Mouse (Mus musculus) erythroblast, embryonic 14.5 days (primary cell): ENCODE results near the gene B4galt5. TPM values are rescaled to one million over a fixed set of nuclear protein-coding genes. Genes with fewer than 3 reads are reported as not detected.

Experiments used
- H3K27me3 ChIP-seq: 2 replicates; pipeline ENCODE4 v1.6.1; 2012; ENCODE audit warnings: inconsistent platforms; ENCODE audit not compliant: control insufficient read depth
- H3K36me3 ChIP-seq: 2 replicates; pipeline ENCODE4 v1.6.1; 2012; ENCODE audit warnings: mild to moderate bottlenecking, inconsistent platforms; ENCODE audit not compliant: control insufficient read depth
- H3K4me1 ChIP-seq: 2 replicates; pipeline ENCODE4 v1.6.1; 2012; ENCODE audit warnings: inconsistent platforms; ENCODE audit not compliant: control insufficient read depth
- H3K4me3 ChIP-seq: replicated peaks from 2 replicates; pipeline ENCODE3; 2012; ENCODE audit warnings: moderate library complexity, mild to moderate bottlenecking, inconsistent platforms
- H3K9me3 ChIP-seq: 2 replicates; pipeline ENCODE4 v1.6.1; 2012; ENCODE audit warnings: low read length, inconsistent platforms, mixed read lengths; ENCODE audit not compliant: control insufficient read depth
- GATA1 ChIP-seq: IDR thresholded peaks from 2 replicates; pipeline ENCODE4 v1.6.1; 2012; ENCODE audit warnings: low read length, inconsistent platforms, mixed read lengths
- TAL1 ChIP-seq: IDR thresholded peaks from 3 replicates; pipeline ENCODE4 v1.6.1; 2012; ENCODE audit warnings: low read length, inconsistent platforms, mixed read lengths
- polyA plus RNA-seq: library from polyadenylated mRNA; stranded (reverse); fragments of >175 nt; gene quantifications from 2 replicates; pipeline ENCODE4 v1.2.3, GENCODE M21; 2012

The B4galt5 gene
- polyA plus RNA-seq, 1 experiment = 0.28 TPM

DNA sequence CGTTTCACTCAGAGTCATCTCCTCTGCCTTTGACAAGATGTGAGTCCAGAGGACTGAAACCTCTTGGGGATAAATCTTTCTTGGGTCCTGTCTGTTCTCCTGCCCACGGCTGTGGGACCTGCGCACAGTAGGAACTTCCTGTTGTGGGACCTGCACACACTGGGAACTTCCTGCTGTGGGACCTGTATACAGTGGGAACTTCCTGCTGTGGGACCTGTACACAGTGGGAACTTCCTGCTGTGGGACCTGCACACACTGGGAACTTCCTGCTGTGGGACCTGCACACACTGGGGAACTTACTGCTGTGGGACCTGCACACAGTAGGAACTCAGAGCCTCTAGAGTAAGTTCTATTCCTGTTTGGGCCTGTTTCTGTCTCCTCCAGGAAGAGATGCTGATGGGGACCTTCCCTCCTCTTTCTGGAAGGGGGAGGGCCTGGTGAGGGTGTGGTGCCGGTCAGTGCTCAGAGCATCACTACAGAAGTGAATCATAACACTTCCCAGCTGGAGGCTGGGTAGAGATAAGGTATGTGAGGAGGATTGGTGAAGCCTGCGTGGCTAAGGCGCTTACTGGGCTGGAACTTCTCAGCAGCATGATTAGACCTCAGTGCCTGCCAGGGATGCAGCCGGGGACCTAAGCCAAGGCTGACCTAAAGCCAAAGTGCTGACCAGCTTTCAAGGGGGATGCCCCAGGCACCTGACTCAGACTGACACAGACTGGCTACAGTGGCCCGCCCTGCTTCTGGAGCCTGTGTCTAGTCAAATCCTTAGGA is 85.8 kb downstream of the B4galt5 start:
- TF ChIP-seq TAL1 = no peak
- no peak for TF ChIP-seq GATA1
- Histone ChIP-seq H3K4me1 (no peaks in the 10 kb centered on the region), H3K9me3 (no peaks in the 10 kb centered on the region)

DNA sequence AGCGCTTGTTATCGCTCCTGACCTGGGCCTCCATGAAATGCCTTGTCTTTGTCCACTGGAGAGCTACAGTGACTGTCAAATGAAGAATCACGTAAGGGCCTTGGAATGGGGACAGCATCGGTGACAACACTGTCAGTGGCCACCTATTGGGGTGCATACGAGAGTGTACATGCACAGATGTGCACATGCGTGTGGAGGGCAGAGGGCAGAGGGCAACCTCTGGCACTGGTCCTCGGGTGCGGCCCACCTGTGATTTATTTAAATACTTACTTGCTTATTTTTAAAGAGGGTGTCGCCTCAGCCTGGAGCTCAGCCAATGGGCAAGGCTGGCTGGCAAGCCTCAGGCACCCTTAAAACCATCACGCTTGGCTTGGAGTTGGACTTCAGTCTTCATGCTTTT is 86.5 kb downstream of the B4galt5 start:
- TF ChIP-seq GATA1 (no peak), TAL1 (no peak)
- H3K27me3 ChIP-seq = no peaks in the 10 kb centered on the region
- H3K9me3 ChIP-seq = no peaks in the 10 kb centered on the region
- no peaks in the 10 kb centered on the region for H3K4me1 ChIP-seq
- no peaks in the 10 kb centered on the region for H3K36me3 ChIP-seq
- H3K4me3 ChIP-seq = no peak overlapping the region

More for the DNA sequence above, 85.8 kb downstream of the B4galt5 start:
- Histone ChIP-seq H3K27me3 (no peaks in the 10 kb centered on the region), H3K4me3 (no peak overlapping the region), H3K36me3 (no peaks in the 10 kb centered on the region)

DNA sequence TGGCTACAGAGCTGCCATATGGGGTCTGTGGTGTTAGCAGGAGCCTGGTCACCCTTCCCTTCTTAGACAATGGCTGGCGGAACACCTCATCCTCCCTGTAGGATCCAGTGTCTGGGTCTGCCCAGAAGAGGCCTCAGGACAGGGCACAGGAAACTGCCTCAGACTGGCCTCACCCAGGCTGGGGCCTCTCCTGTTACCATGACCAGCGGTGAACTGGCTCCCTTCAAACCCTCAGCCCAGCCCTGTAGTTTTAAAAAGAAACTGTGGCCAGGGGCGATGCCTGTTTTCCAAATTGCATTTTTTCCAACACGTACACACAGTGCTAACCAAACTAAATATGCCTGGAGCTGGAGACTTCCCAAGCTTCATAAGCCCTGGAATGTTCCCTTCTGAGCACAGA is 87.9 kb downstream of the B4galt5 start:
- no peaks in the 10 kb centered on the region for H3K27me3 ChIP-seq
- H3K4me3 ChIP-seq = no peak overlapping the region
- peaks cover 9% of the 10 kb centered on the region for H3K4me1 ChIP-seq
- no peaks in the 10 kb centered on the region for H3K36me3 ChIP-seq
- TF ChIP-seq TAL1 (no peak), GATA1 (no peak)
- no peaks in the 10 kb centered on the region for H3K9me3 ChIP-seq

DNA sequence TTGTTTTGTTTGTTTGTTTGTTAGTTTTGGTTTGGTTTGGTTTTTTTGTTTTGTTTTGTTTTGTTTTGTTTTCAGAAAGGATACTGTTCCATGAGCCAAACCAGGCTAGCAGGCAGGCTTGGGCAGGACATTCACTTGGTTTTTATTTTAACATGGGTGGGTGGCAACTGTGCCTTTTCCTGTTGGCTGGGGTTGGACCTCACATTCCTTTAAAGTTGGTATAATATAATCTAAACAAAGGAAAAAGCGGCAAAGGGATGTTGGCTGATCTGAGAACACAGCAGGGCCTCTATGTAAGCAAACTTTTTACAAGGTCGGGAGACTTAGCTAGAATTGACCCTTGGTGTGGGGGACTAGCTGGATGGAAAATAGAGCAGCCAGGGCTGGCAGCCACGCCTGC is 91.2 kb downstream of the B4galt5 start:
- H3K4me1 ChIP-seq = peaks cover 12% of the 10 kb centered on the region
- H3K27me3 ChIP-seq = no peaks in the 10 kb centered on the region
- no peaks in the 10 kb centered on the region for H3K36me3 ChIP-seq
- H3K4me3 ChIP-seq = no peak overlapping the region
- no peaks in the 10 kb centered on the region for H3K9me3 ChIP-seq
- TF ChIP-seq GATA1 (no peak), TAL1 (no peak)

DNA sequence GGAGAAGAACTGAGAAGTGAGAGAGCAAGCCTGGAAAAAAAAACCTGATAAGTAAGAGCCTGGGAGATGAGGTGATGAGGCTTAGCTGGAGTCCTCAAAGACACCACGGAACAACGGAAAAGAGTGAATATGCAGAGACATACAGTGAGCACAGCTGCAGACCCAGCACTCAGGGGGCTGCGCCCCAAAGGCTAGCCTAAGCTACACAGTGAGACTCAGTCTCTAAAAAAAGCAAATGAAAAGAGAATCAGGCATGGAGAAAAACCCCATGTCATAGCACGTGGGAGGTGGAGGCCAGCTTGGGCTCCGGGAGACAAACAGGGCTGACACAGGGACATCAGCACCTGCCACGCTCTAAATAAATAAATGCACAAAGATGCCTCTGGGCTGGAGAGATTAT is 94.2 kb downstream of the B4galt5 start:
- H3K4me3 ChIP-seq = no peak overlapping the region
- no peaks in the 10 kb centered on the region for H3K27me3 ChIP-seq
- no peak for TF ChIP-seq TAL1
- no peak for TF ChIP-seq GATA1

DNA sequence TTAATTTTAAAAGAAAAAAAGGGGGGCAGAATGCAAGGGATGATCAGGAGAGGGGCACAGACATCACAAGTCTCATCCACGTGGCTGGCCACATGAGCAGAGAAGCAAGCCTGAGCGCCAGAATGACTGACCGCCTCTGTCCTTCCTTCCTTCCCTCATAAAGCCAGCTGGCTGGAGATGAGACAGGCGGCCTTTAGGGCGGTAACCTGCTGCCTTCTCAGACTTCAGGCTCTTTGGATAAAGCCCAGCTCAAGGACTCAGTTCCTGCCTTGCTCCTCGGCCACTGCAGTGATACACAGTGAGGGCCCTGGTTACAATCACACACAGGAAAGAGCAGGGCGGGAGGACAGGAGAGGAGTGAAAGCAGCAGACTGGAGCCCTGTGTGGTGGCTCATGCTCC is 94.8 kb downstream of the B4galt5 start:
- no peaks in the 10 kb centered on the region for H3K27me3 ChIP-seq
- H3K36me3 ChIP-seq = no peaks in the 10 kb centered on the region
- no peaks in the 10 kb centered on the region for H3K9me3 ChIP-seq
- TF ChIP-seq GATA1 = no peak
- TF ChIP-seq TAL1 = no peak
- H3K4me3 ChIP-seq = no peak overlapping the region
- peaks cover 12% of the 10 kb centered on the region for H3K4me1 ChIP-seq

More for the DNA sequence above, 94.2 kb downstream of the B4galt5 start:
- H3K36me3 ChIP-seq = no peaks in the 10 kb centered on the region
- peaks cover 12% of the 10 kb centered on the region for H3K4me1 ChIP-seq
- no peaks in the 10 kb centered on the region for H3K9me3 ChIP-seq

DNA sequence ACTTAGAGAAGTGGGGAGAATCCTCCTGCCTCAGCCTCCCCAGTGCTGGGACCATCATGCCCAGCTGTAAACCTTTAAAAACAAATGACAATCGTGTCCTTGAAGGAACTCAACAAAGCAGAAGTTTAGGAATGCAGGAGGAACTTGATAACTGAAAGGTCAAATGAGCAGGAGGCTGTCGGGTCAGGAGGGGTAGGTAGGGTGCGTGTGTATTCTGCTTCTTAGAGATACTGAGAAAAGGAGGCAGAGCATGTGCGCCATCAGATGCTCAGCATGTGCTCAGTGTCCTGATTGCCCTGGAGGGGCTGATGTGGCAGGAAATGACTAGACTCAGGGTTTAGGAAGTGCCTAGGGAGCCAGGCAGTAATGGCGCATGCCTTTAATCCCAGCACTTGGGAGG is 95.5 kb downstream of the B4galt5 start:
- H3K9me3 ChIP-seq = no peaks in the 10 kb centered on the region
- H3K36me3 ChIP-seq = no peaks in the 10 kb centered on the region
- no peak for TF ChIP-seq GATA1
- no peak for TF ChIP-seq TAL1
- no peak overlapping the region for H3K4me3 ChIP-seq
- peaks cover 12% of the 10 kb centered on the region for H3K4me1 ChIP-seq
- H3K27me3 ChIP-seq = no peaks in the 10 kb centered on the region

DNA sequence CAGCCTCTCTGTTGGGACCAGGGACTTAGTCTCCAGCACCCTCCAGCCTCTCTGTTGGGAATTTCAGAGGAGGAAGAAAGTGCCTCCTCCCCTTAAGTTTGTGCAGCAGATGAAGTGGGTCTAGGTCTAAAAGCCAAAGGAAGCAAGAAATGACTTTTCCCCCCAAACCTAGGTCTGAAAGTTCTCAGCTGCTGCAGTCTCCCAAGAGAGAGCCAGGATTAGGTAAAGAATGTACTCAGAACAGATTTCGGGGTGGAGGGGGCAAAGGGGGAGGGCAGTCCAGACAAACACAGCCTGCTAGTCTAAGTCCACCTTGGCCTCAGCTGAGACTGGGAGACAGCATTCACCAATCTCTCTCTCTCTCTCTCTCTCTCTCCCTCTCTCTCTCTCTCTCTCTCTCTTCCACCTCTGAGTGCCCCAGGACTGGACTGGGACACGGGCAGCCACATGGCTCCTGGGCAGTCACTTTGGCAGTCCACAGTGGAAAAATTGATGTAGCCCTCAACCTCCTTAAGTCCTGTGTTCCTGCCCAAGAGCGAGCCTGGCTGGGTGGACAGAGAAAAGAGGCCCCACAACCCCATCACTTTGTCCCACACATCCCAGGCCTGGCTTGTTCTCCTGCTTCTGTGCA is 96.8 kb downstream of the B4galt5 start:
- Histone ChIP-seq H3K27me3 (no peaks in the 10 kb centered on the region), H3K36me3 (no peaks in the 10 kb centered on the region), H3K9me3 (no peaks in the 10 kb centered on the region), H3K4me1 (peaks cover 11% of the 10 kb centered on the region), H3K4me3 (no peak overlapping the region)
- TF ChIP-seq TAL1 (no peak), GATA1 (no peak)

DNA sequence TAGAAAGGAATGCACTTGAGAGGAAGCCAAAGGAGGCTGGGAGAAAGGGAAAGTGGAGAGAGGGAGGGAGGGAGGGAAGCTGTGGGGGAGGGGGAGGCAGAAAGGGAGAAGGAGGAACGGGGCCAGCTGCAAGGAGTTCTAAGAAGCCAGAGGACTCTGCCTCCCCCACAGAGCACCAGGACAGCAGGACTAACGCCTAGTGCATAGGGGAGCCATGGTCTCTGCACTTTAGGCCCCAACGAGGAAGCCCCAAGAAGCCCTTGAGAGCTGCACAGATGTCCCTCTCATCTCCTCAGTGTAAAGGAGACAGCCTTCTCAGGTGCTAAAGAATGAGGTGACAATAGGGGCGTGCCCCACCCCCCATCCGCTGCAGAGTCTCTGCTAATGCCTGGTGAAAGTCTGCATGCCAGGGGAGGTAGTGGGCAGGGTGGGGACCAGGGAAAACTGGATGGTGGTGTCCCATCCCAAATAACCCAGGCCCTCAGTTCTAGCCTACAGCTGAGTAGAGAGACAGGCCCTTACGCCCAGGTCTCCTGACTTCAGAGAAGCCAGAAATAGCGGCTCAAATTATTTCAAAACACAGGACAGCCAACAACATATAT is 98.1 kb downstream of the B4galt5 start:
- Histone ChIP-seq H3K4me3 (no peak overlapping the region), H3K4me1 (peaks cover under 1% of the 10 kb centered on the region; the same call in 1 of the 2 replicates), H3K9me3 (no peaks in the 10 kb centered on the region), H3K36me3 (no peaks in the 10 kb centered on the region), H3K27me3 (no peaks in the 10 kb centered on the region)
- TF ChIP-seq TAL1 = no peak
- TF ChIP-seq GATA1 = no peak
